Mouse (Mus musculus): Measurements from ENCODE around the gene Tmem88. TPM values are rescaled to one million over a fixed set of nuclear protein-coding genes. Genes with fewer than 3 reads are reported as not detected.

The Tmem88 gene
- total RNA-seq (2021): 10 to 100 TPM; 37.1 to 38.3 TPM

DNA sequence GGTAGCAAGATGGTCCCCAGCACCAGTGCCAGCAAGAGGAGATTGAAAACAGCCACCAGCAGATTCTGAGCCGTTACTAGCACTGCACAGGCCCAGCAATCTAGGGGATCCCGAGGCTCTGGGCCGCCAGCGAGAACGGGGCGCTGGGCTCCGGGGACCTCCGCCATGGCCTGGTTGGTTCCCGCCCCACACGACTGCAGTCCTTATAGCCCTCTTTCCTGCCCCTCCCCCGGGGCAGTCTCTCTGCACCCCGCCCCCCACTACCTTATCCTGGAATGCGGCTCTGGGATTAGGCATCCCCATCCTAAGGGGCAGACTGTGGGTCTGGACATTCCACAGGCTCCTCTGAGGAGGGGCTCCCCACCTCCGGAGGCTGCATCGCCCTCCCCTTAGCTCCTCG, at the start of gene Tmem88:
TSS of gene Tmem88 (minus strand) at position 176 of the 400 bp plus-strand sequence.
- DNase-seq: peak; percentile 72

DNA sequence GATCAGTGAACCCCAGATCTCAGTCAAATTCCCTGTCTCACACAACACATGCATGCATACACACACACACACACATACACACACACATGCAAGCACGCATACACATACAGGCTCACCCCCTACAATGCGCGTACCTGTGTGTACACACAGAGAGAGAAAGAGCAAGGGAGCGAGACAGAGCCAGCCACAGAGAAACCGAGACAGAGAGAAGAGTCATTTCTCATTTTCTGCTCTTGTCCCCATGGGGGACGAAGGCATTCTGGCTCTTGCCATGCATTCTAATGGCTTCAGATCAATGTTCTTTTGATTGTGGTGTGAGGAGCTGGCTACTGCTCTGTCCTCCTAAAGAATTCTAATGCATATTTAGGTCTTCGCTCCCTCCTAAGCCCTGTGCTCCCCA, 49.3 kb upstream of the Tmem88 start:
- no peak for DNase-seq

GRCm38 (mm10) chr11:69443328-69443727, 45.3 kb upstream of the Tmem88 start:
- peak; percentile 36 for DNase-seq

GRCm38 (mm10) chr11:69437291-69437690, 39.3 kb upstream of the Tmem88 start:
- DNase-seq: no peak

DNA sequence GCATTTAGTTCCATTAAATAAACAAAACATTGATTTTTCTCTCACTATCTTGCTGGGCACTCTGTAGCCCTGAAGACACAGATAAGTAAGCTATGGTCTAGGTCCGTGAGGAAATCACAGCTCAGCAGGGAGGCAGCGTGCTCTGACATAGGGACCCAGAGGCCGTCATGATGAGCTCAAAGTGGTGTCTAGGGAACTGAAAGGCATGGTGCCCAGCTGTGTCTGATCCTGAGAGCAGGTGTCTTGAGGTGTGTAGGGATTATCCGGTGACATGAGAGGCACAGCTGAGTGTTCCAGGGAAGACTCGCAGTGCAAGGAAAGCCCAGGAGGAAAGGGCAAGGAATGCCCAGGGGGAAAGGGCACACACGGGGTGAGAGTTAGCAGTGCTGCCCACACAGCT, 35.2 kb upstream of the Tmem88 start:
- no peak for DNase-seq

DNA sequence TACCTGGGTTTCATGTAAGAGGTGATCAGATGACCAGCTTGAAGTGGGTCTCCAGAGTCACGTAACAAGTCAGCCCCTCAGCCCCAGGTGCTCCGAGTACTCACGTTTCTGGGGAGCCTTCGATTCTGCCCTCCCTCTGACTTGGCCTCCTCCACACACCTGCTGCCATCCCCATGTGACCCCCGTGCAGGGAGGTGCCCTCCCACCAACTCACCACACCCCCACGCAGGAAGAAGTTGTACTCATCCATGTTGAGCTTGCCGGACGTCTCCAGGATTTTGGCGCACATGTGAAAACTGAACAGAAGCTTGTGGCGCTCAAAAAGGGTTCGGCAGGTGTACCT, 34.6 kb upstream of the Tmem88 start:
- DNase-seq: no peak

GRCm38 (mm10) chr11:69431829-69432639, 34.0 kb upstream of the Tmem88 start:
- DNase-seq: peak; percentile 77

DNA sequence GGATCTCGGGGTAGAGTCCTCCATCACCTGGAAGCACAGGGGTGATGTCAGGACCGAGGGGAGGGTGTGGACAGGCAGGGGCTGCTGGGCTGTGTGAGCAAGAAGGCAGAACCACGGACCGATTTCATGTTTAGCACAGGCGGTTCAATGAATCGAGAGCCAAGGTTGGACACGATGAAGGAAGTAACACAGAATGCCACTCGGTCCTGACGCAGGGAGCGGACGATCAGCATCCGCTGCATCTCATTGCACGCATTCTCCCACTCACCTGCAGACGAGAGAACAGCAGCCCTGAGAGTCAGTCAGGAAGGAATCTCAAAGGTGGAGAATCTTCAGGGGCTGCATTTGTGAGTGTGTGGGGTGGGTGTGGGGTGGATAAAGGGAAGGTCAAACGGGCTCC, 32.6 kb upstream of the Tmem88 start:
- no peak for DNase-seq

DNA sequence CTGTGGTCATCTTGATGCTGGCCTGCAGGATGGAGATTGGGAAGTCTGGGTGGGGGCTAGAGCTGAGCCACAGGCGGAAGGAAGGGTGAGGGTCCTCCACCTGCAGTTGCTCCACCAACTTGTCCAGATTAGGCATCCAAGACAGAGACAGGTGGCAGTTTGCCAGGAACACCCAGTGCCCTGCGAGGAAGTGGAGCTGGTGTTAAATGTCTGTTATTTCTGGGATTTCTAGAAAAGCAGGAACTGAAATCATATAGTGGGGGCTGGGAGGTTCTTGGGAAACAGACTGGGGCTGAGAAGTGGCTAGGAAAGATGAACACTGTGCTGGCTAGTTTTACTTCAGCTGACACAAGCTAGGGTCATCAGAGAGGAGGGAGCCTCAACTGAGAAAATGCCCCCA, 31.3 kb upstream of the Tmem88 start:
- no peak for DNase-seq

GRCm38 (mm10) chr11:69428751-69429150, 30.7 kb upstream of the Tmem88 start:
- peak; percentile 46 for DNase-seq

- no peak for DNase-seq
Measured at GRCm38 (mm10) chr11:69426246-69426645, 28.2 kb upstream of the Tmem88 start.

DNA sequence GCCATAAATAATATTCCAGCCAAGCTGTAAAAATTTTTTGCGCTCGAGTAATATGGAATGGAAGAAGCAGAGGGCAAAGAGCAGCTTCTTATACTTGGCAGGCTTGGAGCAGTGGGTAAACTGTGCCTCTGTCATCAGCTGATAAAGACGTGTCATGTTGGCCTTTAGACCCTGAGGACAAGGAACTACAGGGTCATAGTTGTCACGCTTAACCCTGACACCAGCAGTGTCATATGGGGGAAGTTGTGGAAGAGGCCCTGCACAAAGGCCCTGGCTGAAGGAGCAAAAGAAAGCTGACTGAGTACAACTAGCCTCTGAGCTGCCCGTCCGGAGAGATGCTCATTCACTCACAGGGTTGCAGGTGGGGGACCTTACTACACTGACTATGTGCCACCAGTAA, 25.9 kb upstream of the Tmem88 start:
- no peak for DNase-seq

GRCm38 (mm10) chr11:69422842-69423241, 24.8 kb upstream of the Tmem88 start:
- no peak for DNase-seq

- DNase-seq: no peak
Measured at GRCm38 (mm10) chr11:69421131-69421977, 23.3 kb upstream of the Tmem88 start.

- no peak for DNase-seq
Measured at GRCm38 (mm10) chr11:69420554-69421000, 22.5 kb upstream of the Tmem88 start.

- peak; percentile 65 for DNase-seq
Measured at GRCm38 (mm10) chr11:69419813-69420553, 21.9 kb upstream of the Tmem88 start.

DNA sequence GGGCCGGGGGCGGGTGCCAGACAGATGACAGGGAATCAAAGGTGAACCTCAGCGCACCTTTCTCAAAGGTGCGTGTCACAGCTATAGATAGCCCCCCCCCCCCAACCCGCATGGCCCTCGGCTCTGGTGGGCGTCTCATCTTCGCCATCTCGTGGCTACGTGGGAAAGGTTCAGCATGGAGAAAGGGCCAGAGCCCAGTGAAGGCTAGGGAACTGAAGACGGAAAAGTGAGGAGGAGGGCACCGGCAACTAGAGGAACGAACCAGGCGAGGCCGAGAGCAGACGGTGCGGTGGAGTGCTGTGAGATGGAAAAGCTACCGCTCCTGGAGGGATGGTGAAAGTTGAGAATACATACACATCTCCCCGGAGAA, 21.4 kb upstream of the Tmem88 start:
- DNase-seq: peak; percentile 64

- DNase-seq: peak; percentile 92
Measured at GRCm38 (mm10) chr11:69418481-69419442, 20.7 kb upstream of the Tmem88 start.

DNA sequence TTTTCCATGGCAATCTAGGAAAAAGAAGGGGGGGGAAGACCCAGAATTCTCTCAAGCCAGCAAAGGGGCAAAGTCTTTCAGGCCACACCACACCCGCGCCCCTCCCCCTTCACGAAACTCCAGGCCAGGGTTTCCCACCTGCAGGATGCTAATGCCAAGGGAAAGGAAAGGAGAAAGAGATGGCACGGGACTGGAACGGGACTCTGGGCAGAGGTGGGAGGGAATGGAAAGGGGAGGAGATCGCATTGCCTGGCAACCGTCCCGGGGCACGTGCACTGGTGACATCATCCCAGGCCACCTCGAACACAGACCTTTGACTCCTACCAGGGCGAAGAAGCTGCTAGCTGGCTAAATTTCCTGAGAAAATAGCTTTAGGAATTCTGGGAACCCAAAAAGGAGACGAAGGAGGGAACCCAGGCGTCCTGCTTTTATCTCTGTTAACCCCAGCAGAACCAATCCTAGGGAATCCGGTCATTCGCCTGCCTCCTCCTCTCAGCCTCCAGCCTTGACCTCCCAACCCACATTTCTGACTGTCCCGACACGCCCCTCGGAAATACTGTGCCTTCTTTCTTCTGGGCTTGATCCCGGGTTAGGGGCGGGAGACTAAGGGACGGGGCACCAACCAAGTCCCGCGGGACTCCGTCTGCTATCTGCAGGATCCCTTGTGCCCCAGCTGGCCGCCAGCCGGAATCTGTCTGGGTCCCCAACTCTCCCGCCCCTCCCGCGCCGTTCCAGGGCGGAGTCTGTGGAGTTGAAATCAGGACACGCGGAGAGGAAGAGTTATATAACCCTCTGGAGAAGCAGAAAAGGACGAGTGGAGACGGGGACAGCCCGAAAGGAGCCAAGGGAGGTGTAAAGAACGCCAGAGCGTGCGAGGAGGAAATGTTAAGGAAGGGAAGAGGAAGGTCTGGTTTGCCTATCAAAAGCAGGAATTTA, 19.7 kb upstream of the Tmem88 start:
- peak; percentile 98 for DNase-seq

DNA sequence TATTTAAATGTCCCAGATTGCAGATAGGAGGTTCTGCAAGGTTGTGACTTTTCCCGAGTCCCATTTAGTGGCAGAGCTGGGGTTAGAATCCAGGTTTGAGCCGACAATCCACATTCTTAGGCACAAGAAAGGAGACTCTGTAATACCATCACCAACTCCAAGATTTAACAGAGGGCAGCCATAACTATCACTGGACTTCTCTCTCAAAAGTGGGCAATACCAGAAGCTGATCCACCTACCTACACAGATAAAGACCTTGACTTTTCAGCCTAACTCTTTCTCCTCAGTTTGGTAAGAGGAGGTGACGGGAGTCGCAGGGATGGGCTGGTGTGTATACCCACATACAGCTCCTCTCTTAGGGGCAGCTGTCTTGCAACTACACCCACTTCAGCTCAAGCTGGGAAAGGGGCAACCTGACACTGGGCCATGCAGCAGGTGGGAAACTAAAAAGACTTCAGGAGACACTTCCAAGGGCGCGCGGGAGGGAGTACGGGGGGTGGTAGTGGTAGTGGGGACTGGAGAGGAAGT, 19.0 kb upstream of the Tmem88 start:
- no peak for DNase-seq
